Mouse (Mus musculus): ENCODE measurements at regions not wholly inside any gene's neighbourhood (a gene's known extent, or its start where the extent isn't known, plus 50 kb on each side); places are given as distances from the start of the nearest gene placed in this dataset.

DNA sequence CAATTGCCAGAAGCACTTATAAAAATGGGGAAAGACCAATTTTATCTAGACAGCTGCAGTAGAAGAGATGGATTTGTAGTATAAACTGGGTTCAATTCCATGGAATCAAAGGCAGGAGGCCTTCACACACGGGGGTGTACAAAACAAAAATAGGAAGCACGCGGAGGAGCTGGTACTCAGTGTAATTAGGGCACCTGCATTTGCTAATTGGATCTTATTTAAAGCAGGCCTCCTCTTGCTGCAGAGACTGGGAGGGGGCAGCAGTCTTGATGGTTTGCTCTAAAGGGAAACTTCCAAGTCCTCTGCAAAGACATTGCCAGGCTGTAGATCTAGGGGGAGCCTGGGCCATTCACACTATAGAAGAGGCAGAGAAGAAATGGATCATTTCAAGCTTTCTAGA is 268.2 kb upstream of the Tmem132c start:
- TF ChIP-seq CTCF (IDR thresholded peaks at IDR 0.05; ENCODE audit: insufficient read depth, low read depth, low read length) (no peak), POLR2A (IDR thresholded peaks at IDR 0.05; ENCODE audit: insufficient read depth, low read depth, low read length) (no peak)
